Mouse (Mus musculus) thymus, postnatal 0 days (tissue): ENCODE results near the gene Nup210. TPM values are rescaled to one million over a fixed set of nuclear protein-coding genes. Genes with fewer than 3 reads are reported as not detected.

Experiments
- DNase-seq: peaks from one replicate; pipeline ENCODE4 v3.0.0-alpha.2; 2015; ENCODE audit warnings: low spot score
- polyA plus RNA-seq: library from polyadenylated mRNA; unstranded; fragments of >200 nt; fragmentation: Nextera tagmentation; extraction: Ambion mirVana; gene quantifications from 2 replicates; pipeline ENCODE4 v1.2.1, GENCODE M21; 2015

The Nup210 gene
- polyA plus RNA-seq, 1 experiment from 2014 or later, result 37.9 TPM

DNA sequence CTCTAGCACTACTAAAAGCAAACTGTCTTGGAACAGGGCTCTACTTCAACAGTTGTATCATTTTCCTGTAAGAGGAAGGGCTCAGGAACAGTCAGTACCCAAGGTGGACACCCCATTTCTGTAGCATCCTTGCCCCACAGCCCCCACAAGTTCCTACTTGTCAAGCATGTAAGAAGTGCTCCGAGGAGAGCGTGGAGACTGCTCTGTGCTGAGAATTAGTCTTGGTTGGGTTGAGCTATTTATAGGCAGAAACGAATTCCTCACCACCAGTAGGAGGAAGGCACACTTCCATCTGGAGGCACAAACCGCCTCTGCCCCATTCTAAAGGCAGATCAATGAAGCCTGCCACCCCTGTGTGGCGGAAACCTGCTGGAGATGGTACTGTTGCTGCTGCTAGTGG, 75.3 kb downstream of the Nup210 start:
- no peak for DNase-seq

GRCm38 (mm10) chr6:91028256-91028655, 88.4 kb downstream of the Nup210 start:
- DNase-seq, result no peak

DNA sequence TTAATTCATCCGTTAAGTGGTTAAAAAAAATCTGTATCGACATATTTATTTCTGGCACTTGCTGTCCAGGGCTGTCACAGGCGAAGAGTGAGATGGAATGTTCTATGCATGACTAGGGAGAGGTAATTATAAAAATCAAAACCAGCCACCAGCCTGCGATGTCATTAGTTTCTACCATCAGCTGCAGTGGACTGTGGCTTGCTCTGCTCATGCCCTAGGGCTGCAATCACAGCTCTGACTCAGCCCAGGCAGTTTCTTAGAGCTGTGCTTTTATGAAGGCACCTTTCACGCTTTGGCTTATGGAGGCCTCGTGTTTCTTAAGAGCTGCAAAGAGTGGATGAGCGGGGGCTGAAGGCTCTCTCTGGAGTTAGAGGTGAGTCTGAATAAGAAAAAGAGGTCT, 95.8 kb downstream of the Nup210 start:
- no peak for DNase-seq

DNA sequence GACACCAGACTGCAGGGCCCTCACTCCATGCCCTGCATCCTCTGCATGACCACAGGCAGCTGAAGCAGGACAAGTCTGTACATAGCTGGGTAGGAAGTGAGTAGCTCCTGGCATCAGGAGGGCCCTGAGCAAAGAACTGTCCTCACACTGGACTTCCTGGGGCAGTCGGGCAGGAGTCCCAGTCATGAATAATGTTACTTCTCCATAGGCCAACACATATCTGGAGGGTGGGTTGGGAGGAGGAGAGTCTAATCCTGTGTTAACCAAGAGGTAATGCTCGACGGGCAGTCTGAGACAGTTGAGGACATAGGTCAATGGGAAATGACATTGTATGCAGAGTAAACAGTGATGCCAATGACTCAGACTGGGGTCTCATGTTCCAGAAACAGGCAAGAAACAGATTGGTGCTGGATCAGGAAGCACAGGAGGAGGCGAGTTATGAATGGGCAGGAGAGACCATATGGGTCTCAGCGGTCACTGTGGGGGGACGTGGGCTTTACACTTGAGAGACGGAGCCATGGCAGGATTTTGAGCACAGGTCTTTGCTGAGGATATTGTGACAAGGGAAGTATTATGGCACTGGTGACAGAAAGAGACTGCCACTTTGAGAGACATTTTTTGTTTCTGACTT, 99.9 kb downstream of the Nup210 start:
- DNase-seq, result no peak

DNA sequence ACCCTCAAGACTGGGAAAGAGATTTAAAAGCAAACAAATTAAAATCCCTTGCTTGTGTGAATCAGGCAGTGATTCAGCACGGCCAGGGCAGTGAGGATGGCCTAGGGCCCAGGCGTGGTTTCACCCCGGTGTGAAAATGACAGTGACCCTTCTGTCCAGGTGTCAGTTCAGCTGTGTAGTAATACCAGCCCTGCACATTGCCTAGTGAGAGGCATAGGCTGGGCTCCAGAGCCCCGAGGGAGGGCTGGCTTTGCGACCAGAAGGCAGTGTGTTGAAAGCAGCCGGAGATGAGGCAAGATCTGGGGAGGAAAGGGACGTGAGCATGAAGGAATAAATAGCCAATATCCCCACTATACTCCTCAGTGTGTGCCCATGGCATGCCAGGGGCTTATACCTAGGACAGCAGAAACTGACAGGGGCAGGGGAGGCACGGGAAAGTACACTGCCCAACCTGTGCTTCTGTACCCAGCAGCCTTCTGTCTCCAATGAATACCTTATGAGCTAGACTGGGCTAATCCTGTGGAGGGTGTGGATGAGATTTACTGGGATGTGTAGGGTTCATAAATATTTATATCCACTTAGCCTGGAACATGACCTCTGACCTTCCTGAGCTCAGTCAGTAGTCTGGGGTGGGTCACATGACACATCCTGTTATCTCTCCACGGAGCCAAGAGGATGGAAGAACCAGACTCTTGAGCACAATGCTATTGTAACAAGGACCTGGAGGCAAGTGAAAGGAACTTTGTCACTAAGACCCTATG, 102.3 kb downstream of the Nup210 start:
- DNase-seq, result no peak

DNA sequence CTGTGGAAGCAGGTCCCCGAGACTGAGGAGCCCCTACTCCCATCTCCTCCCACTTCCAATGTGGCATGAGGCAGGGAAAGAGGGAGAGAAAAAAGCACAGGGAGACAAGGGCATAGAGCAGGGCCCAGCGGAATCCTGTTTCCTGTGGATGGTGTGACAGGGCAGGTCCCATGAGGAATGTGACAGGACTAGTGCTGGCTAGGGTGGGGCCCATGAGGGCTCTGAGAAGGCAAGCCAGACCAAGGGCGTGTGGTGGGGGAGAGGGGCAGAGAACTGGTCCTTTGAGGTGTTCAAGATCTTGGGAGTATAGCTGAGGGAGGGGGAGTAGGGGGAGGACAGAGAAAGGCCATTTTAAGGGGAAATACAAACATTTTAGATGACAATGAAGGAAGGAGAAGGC, 104.2 kb downstream of the Nup210 start:
- DNase-seq, result no peak

GRCm38 (mm10) chr6:91011568-91011967, 105.1 kb downstream of the Nup210 start:
- DNase-seq, result no peak

DNA sequence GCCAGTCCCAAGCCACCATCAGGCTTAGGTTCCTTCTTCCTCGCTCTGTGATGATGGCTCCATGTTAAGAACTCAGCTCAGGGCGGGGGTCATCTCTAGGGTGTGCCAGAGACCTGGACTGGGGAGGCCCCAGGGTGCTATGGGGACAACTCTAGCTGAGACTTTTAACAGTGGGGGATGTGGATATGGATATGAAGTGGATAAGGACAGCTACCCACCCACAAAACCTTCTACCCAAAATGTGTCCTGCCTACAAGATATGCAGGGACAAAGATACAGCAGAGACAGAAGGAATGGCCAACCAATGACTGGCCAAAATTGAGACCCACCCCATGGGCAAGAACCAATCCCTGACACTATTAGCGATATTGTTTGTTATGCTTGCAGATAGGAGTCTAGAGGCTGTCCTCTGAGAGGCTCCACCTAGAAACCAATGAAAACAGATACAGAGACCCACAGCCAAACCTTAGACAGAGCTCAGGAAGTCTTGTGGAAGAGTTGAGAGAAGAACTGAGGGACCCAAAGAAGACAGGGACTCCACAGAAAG, 108.3 kb downstream of the Nup210 start:
- DNase-seq, result no peak

- DNase-seq, result no peak
Observed at GRCm38 (mm10) chr6:91007207-91007606, 109.4 kb downstream of the Nup210 start.

DNA sequence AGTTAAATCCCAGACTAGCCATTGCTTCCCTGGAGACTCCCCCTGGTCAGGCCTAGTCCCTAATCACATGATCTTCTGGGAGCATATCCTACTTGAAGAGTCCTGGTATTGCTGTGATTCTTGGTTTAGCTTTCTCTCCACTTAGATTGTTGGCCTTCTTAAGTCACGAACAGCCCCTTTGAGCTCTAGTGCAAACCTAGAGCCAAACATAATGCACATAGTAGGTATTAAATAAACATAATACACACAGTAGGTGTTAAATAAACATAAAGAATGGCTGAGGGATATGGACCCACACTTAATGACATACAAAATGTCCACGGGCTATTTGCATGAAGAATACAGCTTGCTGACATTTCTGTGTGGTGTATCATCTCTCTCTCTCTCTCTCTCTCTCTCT, 112.5 kb downstream of the Nup210 start:
- DNase-seq, result no peak

DNA sequence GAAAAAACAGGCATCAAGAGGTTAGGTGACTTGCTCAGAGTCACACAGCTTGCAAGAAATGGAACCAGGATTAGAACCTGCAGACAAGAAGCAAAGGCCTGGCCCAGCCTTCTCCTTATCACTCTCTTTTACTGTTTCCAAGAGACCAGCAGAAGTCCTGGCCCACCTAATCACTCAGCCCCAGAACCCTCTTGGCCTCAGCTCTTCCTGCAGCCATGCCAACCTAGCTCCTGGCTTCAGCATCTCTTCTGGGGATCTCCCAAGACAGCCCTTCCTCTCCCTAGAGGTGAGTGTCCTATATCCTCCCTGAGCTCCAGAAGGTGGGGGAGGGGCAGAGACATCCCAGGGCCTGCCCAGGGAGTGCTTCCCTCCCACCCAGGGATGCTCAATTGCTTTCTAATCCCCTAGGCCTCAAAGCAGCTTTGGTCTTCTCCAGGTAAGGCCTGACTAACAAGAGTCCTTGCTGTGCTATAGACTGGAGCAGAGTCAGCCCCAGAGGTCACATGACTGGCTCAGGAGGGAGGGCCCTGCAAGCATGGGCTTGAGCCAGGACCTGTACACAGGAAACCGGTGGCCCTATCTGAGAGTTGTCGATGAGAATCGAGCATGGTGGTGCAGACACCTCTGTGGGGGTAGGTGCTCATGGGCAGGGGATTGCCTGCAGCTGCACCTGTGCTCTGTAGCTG, 113.2 kb downstream of the Nup210 start:
- DNase-seq, result no peak

DNA sequence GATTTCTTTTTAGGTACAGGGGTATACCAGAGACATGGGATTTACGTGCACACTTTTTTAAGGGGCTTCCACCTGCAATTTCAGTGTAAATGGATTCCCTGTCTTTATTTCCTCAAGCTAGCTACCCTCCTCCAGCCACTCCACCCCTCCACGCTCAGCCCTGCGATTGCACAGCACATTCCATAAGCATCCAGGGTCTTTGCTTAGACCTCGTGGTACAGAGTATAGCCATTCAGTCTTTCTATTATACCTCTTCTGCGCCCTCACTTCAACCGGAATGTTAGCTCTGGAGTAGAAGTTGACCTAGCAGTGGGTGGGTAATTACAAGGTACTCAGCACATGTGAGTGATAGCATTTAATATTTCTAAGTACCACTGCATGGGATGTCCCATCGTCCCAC, 115.1 kb downstream of the Nup210 start:
- no peak for DNase-seq

DNA sequence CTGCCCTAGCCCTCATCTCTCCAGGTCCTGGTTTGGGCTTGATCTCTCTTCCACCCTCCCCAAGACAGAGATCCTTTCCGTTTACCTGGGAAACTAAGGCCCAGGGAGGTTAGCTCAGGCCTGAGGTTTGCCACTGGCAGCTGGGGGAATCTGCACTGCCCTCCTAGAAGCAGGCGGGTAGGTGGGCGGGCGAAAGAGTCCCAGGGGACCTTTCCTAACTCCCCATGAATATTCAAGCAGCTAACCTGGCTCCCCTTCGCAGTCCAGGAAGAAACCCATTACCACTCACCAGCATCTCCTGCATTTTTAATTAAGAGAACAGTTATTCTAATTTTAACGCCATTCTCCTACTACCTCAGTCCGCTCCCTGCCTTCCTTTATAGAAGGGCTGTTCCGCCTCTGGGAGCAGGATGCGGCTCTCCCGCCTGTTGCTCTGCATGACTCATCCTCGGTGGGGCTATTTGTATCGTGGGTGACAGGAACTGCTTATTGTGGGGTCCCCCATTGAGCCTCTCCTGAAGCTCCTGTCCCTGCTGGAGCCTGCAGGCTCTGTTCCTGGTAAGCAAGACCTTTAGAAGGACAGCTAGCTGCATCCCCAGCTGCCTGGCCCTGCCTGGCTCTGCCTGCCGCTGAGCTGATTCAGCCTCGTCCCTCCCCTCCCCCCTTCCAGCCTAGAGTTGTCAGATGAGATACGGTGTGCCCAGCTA, 115.7 kb downstream of the Nup210 start:
- DNase-seq, result no peak

- no peak for DNase-seq
Observed at GRCm38 (mm10) chr6:90999176-90999575, 117.5 kb downstream of the Nup210 start.

- no peak for DNase-seq
Observed at GRCm38 (mm10) chr6:90997025-90997424, 119.6 kb downstream of the Nup210 start.

- no peak for DNase-seq
Observed at GRCm38 (mm10) chr6:90996181-90996580, 120.4 kb downstream of the Nup210 start.

DNA sequence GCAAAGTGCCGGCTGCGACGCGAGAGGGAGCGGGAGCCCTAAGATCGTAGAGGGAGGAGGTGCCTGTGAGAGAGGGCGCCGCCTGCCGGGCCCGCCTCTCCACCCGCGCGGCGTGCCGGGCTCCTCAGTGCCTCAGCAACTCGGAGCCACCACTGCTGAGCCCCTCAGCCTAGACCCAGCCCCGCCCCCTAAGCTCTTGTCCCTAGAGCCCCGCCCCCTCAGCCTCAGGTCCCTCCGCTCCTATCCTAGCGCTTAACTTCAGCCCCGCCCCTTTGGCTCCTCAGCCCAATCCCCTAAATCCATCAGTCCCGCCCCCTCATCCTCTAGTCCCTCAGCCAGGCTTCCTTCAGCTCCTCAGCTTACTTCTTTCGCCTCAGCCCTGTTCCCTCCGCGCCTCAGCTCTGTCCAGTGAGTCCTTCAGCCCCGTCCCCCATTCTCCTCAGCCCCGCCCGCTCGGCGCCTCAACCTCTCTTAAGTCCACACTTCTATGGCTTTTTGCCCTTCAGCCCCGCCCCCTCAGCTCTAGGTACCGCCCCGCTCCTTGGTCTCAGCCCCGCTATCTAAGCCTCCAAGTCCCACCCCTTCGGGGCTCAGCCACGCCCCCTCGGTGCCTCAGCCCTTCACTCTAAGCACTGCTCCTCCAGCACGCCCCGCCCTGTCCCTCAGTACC, 127.8 kb downstream of the Nup210 start, which contains the start of gene Iqsec1:
Iqsec1 (minus strand) TSS at position 38 of the 670 bp plus-strand sequence.
- peak; percentile 88 for DNase-seq

GRCm38 (mm10) chr6:90988299-90988625, 128.4 kb downstream of the Nup210 start:
- DNase-seq, result no peak

GRCm38 (mm10) chr6:90987561-90988298, 128.9 kb downstream of the Nup210 start:
- DNase-seq, result peak; percentile 33

DNA sequence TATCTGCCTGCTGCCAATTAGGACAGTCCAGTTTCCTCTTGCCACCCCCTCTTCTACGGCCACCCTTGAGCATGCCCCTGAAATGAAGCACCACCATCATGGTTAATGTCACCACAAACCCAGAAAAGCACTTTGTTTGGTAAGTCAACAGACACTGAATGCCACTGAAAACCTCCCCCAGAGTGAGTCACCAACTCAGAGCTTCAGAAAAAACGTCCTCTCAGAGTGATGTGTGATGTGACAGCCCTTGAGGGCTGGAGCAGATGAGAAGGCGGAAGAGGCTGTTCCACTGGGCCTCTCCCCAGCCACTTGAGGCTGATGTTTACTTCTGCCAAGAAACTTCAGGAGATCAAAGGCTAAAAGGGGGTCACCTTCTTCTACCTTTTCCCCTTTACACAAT, 132.5 kb downstream of the Nup210 start:
- DNase-seq, result no peak
